Mouse (Mus musculus): ENCODE measurements at regions not wholly inside any gene's neighbourhood (a gene's known extent, or its start where the extent isn't known, plus 50 kb on each side); places are given as distances from the start of the nearest gene placed in this dataset.

DNA sequence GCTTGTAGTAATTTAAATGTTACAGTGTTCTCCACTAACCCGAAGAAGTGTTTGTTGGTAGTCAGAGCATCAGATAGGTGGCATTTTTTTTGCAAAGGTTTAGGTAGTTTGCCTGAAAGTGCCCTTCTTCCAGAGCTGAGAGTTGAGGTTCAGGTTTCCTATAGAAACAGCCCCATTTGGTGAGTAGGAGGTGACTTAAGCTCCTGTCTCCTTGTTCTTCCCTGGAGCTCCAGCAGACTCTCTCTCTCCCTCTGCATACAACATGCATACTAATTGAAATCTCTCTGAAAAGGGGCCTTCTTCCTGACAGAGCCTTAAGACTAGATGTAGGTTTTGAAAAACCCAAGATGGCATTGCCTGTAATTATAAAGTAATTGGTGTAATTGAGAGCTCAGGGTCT lies 161.3 kb downstream of the Spata19 start:
- no peak for DNase-seq

DNA sequence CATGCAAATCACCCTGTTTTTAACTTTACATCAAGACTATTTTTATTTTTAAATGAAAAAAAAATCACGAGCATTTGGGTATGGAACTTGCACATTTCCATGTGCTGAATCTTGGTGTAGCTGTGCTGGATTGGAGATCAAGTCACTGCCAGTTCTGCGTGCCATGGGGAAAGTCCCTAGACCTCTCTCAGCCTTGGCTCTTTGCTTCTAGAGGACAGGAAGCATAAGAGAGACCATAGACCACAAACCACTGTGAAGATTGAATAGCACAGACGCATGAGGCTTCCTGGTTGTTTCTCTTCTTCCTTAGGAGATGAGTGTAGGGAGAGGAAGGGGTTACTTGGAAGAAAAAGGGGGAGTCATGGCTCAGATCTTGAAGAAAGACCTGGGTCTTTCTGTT lies 161.7 kb downstream of the Spata19 start:
- DNase-seq, result no peak

DNA sequence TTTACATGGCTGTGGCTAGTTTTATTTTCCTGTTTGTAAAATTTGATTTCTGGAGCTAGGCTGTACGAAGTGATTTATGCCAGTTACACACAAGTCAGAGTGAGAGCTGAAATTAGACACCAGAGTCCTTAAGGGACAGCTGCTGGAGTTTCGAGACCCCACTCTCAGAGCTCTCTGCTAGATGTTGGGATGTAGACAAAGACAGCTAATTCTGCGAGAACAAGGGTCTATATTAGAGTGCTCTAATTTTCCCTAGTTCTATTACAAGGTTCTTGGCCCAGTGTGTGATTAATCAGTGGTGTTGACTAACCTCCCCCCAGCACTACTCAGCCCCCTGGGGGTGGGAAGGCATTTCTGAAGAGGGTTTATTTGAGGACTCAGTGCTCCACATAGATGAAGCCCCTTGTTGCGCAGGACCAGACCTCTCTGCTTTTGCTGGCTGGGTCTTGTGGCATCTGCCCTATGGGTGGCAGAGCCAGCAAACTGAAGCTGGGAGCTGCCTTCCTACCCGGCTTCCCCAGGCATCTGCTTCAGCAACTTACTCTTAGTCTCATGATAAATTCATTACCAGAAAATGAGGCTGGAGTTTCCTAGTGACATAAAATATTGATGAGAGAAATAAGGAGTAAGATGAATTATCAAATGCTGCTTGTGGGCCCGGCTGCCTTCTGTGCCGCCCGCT lies 171.9 kb downstream of the Spata19 start:
- DNase-seq, result no peak

DNA sequence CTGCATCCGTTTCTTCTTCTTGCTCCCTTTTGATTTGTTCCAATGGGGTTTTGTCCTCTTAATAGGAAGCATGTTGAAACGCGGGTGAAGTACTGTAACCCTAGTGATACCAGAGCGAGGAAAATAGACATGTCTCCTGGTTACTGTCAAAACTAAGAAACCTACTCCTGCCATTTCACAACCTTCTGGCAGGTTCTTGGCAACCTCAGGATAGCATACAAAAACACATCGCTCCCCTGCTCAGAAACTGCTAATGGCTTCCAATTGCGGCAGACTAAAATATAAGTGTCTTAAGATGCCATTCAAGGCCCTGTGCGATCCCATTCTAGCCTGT lies 172.4 kb downstream of the Spata19 start:
- DNase-seq, result no peak

DNA sequence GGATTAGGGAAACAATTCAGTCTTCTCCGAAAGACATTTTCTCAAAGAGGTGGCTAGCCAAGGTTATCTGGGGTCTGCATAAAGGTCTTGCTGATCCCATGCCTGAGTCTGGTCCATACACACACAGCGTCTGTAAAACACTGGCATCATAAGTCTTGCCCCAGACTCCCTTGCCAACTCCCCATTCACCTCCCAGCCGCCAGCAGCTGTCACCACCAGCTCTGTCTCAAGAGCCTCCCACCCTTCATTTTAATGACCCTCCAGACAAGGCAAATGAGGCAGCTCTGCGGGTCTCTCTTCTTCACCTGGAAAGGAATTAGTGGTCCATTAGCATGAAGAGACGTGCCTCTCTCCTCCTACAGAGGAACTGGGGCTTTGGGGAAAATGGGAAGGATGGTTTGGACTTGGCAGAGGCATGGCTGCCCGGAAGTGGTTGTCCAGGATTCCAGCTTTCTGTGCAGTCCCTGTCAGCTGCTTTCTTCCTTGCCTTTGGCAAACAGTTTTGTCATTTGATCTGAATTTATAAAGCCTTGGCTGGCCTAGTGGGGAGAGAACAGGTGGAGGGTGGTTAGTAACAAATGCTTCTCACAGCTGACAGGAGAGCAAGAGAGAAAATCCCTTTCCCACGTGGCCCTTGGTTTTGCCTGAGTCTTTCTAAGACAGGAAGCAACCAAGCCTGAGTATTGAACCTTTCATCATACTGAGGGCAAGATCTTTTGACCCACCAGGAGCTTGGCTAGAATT lies 173.3 kb upstream of the Opcml start:
- DNase-seq, result no peak

DNA sequence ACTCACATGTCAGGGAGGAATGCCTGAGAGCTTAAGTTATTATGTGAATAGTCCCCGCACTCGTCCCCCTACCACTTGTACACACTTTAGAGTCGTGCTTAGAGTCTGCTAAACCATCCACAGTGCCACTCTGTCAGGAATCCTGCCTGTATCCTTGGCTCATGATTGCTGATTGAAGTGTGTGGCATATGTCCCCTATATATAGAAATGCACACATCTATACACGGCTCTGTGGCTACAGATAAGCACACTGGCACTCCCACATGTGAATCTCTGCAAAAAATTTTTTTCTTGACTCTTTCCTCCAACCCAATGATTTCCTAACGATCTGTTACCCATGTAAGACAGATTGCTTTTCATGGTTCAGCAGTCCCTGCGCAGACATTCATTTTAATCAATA lies 155.7 kb upstream of the Opcml start:
- DNase-seq, result no peak

DNA sequence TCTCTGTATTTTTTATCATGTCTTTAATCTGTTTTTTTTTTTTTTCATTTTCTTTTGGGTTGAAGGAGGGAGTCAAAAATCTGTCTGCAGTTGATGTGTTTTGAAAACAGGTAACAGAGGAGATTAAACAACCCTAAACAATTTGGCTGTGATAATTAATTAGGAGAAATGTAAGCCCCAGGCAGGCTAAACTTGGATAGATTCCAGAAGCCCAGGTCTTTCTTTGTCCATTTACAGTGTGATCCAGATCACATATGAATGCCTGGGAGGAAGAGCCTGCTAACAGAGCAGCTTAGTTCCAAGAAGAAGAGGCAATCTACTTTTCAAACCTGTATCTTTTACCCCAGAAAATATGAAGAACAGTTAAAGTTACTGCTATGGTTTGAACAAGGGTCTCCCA lies 150.0 kb upstream of the Opcml start:
- no peak for DNase-seq

DNA sequence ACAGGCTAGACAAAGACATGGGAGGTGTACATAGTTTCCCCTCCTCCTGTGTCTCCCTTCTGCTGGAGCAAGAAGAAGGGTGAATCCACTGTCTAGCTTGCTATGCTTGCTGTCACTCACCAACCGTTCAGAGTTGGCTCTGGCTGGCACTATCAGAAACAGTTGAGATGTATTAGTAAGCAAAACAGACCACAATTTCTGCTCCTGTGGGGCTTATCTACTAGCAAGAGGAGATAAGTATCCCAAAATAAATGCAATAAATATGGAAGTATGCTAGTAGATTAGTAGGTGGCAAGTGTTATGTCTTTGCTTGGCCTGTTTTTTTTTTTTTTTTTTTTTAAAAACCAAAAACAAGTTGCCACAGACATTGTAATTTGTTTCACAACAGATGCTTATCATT lies 147.3 kb upstream of the Opcml start:
- DNase-seq, result no peak

DNA sequence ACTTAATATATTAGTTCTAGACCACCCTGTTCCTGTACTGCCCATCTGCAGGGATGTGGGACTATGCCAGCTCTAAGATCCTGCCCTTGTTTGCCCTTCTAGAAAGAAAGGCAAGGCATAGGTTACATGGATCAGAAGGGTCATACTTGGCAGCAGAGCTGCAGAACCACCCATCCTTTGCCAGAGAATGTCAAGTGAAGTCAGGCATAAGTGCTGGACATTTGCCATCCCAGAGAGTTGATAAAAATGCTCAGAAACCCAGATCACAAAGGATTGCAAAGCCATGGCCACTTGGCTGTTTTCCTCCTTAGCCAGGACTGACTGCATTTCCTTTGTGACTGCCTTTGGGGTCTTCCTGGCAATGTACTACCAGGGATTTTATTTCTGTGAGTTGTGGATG lies 146.7 kb upstream of the Opcml start:
- no peak for DNase-seq

DNA sequence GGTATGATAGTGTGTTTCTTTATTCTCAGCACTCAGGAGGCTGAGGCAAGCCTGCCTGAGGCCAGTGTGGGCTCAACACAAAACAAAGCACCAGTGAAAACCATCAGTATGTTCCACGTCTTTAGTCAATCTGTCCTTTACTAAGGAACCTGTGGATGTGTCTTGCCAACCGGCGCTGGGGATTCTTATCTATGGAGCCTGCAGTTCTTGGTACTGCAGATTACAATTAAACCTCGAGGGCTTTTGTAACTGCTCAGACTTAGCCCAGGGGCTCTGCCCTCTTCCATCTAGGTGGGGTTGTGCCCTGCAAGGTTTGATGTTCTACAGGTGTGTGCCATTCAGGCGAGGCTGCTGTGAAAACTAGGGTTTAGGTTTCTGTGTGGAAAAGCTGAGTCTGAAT lies 145.1 kb upstream of the Opcml start:
- DNase-seq, result no peak

DNA sequence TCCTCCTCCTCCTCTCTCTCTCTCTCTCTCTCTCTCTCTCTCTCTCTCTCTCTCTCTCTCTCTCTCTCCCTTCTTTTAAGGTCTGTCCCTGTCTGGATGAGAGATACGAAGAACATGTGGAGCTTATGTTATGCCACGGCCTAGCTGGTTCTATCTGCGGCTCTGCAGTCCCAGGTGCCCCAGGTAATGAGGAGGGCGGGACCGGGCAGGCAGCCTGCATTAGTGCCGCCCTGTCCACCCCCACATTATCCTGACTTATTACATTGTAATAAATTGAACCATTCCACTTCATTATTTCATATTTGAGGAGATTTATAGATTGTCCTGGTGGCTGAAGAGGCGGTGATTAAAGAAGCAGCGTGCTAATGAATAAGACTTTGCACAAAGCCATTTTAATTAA lies 144.5 kb upstream of the Opcml start:
- DNase-seq, result no peak

DNA sequence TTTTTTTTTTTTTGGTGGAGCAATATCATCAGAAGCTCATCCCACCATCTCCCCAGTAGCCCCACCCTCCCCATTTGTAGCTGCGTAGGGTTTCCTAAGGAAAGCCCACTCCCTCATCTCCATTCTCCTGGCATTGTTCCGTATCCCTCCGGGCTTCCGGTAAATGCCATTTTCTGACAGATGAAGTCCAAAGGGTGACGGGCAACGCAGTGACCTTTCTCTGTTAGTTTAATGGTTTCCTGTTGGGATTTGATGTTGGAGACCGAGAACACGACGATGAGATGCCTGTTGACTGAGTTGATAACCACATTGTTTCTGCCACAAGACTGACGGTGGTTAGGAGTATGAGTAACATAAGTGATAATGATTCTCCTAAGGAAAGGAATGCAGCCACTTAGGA lies 143.6 kb upstream of the Opcml start:
- DNase-seq, result no peak

DNA sequence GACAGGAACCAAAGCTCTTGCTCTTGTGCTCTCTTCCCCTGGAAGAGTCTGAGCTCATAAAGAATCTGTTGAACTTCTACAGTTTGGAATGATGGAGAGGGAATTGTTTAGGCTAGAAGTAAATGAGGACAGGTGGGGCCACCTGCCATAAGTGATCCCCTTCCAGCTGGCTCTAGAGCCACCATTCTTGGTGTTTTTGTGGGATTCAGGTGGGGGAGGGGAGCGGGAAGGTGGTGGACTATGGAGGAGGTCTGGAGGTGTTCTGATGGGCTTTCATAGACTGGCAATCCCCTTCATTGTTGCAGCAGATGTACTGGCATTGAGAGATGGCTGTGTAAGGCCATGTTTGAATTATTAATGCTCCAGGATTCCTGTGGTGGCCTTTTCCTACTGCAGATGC lies 132.6 kb upstream of the Opcml start:
- no peak for DNase-seq

DNA sequence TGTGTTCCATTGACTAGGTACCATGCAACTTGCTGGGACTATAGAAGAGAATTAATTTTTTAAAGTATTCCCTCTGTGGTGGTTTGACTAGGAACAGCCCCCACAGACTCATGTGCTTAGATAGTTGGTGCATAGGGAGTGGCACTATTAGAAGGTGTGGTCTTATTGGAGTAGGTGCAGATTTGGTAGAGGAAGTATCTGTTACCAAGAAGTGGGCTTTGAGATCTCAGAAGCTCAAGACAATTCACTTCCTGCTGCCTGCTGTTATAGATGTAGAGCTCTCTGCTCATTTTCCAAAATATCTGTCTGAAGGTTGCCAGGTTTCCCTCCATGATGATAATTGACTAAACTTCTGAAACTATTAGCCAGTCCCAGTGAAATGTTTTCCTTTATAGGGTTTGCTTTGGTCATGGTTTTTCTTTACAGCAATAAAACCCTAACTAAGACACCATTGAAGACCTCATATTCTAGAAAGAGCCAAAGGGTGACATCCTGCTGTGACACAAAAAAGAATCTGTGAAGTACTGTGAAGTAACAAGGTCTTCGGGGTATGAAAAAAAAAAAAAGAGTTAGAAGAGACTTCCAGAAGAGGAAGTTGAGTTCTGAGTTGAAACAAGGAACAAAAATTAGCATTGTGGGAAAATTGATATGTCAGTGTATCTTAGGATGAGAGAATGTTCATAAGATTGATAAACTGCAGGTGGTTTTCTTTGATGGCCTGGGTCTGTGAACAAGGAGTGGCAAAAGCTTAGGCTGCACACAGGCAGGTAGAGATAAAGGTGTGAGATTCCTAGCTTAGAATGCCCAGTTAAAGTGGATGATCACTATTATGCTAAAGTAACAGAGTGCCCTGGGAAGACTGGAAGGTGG lies 128.9 kb upstream of the Opcml start:
- no peak for DNase-seq

DNA sequence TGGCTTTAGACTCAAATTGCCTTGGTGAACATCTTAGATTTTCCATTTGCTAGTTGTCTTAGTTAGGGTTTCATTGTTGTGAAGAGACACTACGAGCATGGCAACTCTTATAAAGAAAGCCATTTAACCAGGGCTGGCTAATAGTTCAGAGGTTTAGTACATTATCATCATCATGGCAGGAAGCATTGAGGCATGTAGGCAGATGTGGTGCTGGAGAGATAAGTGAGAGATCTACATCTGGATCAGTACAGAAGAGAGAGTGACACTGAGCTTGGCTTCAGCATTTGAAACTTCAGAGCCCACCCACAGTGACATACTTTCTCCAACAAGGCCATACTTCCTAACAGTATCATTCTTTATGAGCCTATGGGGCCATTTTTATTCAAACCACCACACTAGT lies 127.3 kb upstream of the Opcml start:
- DNase-seq, result no peak

DNA sequence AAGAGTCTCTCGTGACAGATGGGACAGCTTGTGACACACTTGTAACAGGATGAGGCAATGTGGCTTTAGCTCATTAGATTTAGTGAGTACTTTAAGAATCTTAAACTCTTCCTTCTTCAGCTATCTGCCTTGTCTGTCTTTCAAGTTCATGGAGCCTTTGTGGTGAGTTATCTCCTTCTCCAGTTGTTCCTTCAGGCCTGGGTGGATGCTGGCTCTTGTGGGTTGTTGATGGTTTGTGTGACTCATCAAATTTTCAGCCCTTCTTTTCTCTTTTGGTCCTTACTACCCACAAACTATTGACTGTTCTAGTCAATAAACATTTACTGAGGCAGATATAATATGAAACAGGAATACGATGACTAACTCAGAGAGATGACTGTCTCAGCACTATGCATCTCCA lies 124.9 kb upstream of the Opcml start:
- no peak for DNase-seq

DNA sequence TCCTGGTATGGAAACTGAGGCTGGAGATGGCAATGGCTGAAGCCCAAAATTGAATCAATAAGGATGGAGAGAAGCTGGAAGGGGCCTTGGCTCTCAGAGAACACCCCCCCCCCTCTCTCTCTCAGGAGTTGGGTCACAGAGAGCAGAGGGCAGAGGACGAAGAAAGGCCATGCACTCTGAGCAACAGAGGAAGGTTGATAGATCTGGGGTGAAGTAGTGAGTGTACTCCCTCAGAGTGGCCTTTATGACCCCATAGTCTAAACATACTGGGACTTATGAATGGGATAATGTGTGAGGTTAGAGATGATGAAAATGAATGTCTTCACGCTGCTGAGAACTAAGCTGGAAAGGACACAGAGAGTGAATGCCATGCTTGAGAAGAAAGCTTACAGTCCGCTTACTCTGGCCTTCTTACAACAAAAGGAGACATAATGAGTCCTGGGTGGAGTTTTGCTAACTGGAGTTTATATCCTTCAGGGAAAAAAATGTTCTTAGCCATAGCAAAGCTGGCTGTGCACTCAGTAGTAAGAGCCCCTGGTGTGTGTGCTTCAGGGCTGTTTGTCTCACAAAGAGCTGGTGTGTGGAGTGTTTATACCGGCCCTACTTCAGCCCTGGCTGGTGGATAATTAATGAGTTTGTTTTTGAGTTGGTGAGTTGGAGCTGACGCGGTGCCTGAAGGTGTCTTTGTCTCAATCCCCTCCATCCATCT lies 120.4 kb upstream of the Opcml start:
- DNase-seq, result no peak

DNA sequence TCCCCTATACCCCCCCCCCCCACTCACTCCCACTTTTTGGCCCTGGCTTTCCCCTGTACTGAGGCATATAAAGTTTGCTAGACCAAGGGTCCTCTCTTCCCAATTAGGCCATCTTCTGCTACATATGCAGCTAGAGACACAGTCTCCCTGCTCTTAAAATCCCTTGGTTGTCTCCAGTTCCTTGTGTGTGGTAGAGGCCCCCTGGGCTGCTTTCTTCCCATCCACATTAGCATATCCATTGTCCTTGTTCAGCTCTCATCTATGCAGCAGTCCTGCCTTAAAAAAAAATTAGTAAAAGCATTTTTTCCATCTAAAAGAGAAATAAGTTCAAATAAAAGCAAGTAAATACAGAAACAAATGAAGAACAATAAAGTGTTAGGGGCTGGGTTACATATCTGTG lies 105.2 kb upstream of the Opcml start:
- DNase-seq, result no peak

DNA sequence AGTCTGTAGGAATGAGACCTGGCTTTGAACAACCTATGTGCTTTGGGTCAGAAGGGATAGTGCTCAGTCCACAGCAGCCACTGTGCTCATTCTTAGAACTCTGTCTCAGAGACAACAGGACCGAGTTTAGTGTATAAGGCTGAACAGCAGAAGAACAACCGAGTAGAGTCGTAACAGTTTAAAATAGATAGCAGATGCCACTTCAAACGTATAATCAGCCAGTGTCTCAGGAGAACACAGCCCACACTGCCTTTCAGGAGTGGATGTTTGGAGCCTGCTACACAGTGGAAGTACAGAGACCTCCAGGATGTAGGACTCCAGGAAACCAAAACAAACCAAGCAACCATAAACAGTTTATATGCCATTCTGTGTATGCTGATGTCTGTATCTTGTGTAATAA lies 99.0 kb upstream of the Opcml start:
- DNase-seq, result no peak

DNA sequence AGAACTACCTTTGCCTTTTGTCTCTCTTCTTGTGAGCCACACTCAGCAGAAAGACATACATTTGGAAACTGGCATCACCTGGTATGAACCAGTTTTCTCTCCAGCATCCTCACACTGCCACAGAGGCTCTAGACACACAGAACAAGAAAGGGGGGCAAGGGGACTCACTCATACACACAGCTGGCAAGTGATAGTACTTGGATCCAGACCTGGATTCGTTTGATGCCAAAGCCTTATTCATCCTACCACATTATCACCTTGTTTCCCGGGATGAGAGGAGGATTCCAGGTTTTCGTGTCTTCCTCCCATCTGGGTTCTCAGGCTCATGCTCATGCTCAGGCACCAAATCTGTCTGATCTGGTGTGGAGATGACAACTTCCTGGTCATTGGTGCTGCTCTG lies 97.8 kb upstream of the Opcml start:
- no peak for DNase-seq

DNA sequence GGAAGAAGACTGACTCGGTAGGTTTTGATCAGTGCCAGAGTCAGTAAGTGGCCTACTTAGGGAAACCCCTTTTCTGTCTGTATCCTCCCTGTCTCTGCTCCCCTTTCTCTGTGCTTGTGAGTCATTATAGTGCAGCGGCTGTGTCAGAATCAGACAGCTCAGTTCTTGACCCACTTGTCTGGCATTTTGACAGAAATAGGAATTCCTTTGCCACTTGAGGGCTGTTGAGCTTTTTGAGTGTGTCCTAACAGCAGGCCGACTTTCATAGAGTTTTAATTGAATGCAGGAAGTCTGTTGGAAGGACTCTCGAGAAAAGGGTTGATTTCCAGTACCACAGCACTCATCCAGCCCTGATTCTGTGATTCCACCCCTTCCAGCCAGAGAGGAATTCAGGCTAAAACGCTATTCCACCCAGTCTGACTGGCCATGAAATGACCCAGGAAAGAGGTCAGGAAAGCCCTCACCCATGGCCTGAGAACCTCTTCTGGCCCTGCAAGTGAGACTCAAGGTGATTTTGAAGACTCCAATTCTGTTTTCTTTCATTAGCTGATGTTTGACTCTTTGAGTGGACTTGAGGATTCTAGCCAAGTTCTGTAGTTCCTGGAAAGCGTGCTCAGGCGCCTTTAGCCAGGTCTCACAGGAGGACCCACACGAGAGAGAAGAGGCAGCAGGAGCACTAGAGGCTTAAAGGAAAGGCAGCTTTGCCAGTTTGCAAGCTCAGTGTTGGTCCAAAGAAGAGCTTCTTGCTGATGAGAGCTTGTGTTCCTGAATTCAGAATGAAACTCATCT lies 95.6 kb upstream of the Opcml start:
- no peak for DNase-seq

DNA sequence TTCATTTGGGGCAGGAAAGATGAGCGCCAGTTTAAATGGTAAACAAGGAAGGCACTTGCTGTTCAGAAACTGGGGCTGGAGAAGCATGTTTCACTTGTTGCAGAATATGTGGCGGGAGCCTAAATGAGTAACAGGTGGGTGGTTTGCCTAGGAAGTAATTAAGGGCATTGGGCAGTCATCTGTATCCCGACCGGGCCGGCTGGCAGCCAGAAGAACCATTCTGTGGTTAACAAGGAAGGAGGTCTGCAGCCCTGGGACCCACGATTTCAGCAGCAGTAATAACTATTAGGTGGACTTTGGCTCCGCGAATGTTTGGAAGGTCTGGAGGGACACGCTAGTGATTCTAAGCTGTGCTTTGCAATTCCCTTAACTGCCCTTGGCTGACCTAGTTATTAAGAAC lies 89.0 kb upstream of the Opcml start:
- no peak for DNase-seq

DNA sequence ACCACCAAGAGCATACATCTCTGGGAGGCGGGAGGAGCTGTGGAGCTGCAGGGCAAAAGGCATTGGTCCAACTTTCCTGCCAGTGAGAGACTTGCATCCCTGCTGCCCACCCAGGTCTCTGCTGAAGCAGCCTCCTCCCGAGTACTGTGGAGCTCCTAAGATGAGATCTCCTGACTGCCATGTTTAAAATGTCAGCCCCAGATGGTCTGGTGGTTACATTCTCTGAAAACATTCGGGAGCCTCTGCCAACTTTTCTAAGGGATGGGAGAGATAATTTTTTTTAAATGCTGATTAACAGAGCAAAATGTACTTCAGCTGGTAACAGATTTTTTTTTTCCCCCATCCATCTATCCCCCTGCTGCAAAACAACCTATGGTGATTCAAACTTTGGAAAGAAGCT lies 88.4 kb upstream of the Opcml start:
- DNase-seq, result no peak
